9 mouse cellular contexts compared by ENCODE assay signal in the genomic region with DNA sequence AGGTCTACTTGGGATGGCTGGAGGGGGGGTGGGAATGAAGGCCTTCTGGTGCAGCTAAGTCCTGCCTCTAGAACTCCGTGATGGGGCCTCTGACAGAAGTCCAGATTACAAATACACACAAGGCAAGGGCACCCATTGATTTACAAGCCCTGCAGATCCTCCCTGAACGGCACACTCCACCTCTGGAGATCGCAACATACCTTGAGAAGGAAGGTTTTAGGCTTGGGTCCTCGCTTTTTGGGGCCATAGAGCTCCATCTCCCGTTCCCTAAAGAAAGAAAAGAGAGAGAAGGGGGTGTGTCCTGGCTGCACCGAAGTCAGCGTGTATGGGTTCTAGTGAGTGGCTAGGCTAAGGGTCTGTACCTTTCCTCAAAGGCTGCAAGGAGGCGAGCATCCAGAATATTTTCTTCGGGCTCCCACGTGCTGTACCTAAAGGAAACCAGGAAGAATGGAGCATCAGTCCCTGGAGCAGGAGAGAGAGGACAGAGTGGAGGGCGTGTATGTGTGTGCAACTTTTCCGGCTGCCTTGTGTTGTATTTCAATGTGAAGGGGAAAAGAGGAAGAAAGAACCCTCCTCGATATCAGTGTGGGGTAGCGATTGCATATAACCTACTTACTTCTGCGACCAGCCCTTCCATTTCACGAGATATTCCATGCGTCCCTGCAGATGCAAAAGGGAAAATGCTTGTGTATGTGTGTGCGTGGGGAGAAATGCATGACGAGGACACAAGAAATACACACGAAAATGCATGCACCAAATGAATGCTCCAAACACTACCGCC. TPM values are rescaled to one million over a fixed set of nuclear protein-coding genes. Genes with fewer than 3 reads are reported as not detected.
DNase-seq lines count a peak whose midpoint lies in the region; ATAC-seq and TF ChIP-seq lines count a peak whose summit lies in the region.
"Had no signal": no experiment of that assay in that cellular context is flagged by ENCODE, and none has a peak within 500 bp of the region (broad histone marks: within the 10 kb centered on the region; RNA-seq: fewer than 3 reads in every experiment).

No protein-coding gene starts in this region.

- peaks cover 9% of the 10 kb centered on the region for H3K27me3 ChIP-seq in kidney, adult 2 months (replicated peaks; ENCODE audit: control insufficient read depth, insufficient read depth, low read length)
- peaks cover 74% of the 10 kb centered on the region for H3K27me3 ChIP-seq in hindbrain, embryonic 11.5 days (ENCODE audit: control insufficient read depth, insufficient read depth, low read length)
- H3K27me3 ChIP-seq in midbrain, embryonic 11.5 days (ENCODE audit: control insufficient read depth, insufficient read depth, low read length): peaks cover 75% of the 10 kb centered on the region

- H3K4me3 ChIP-seq in kidney, adult 2 months (ENCODE audit: insufficient read depth, low read depth, low read length): peak overlapping the region; percentile 79
- peak overlapping the region; percentile 73 for H3K4me3 ChIP-seq in hindbrain, embryonic 11.5 days (ENCODE audit: low read depth, low read length)
- H3K4me3 ChIP-seq in midbrain, embryonic 11.5 days (ENCODE audit: low read depth, low read length): peak overlapping the region; percentile 59

- no peak overlapping the region for H3K27ac ChIP-seq in kidney, adult 2 months (ENCODE audit: insufficient read depth, low read depth, low read length)
- H3K27ac ChIP-seq in hindbrain, embryonic 11.5 days (ENCODE audit: low read depth, low read length): peak overlapping the region; percentile 84
- H3K27ac ChIP-seq in midbrain, embryonic 11.5 days (ENCODE audit: low read depth, low read length): peak overlapping the region; percentile 76; the same call in 1 of the 2 replicates

- intact Hi-C loops in gastrocnemius, postnatal 36 days (cut with DNase I): loop anchor here (5.0 kb wide), 2 partner anchors 47 to 87 kb away; a partner anchor contains a TSS

- peak overlapping the region; percentile 97 for H3K4me2 ChIP-seq in hindbrain, embryonic 11.5 days (replicated peaks; ENCODE audit: low read depth, low read length)
- peak overlapping the region; percentile 81 for H3K4me2 ChIP-seq in midbrain, embryonic 11.5 days

- no peak for ATAC-seq in hindbrain, embryonic 11.5 days (ENCODE audit: low FRiP score)
- no peak for ATAC-seq in midbrain, embryonic 11.5 days (ENCODE audit: low FRiP score)
- ATAC-seq in erythroid progenitor cell, adult 5-6 weeks (replicated peaks; ENCODE audit: low FRiP score, poor library complexity, severe bottlenecking): no peak

- H3K9me3 ChIP-seq in hindbrain, embryonic 11.5 days (ENCODE audit: control insufficient read depth, low read length): no peaks in the 10 kb centered on the region
- no peaks in the 10 kb centered on the region for H3K9me3 ChIP-seq in midbrain, embryonic 11.5 days (ENCODE audit: control insufficient read depth, low read length)

- H3K36me3 ChIP-seq in kidney, adult 2 months (ENCODE audit: control insufficient read depth, insufficient read depth, low read length): no peaks in the 10 kb centered on the region
- no peaks in the 10 kb centered on the region for H3K36me3 ChIP-seq in hindbrain, embryonic 11.5 days (ENCODE audit: control insufficient read depth, insufficient read depth, low read length)
- H3K36me3 ChIP-seq in midbrain, embryonic 11.5 days (ENCODE audit: control insufficient read depth, insufficient read depth, low read length): 0 out of 2 replicates have a peak, but pooled peaks cover 3% of the 10 kb centered on the region

- H3K4me1 ChIP-seq in kidney, adult 2 months (ENCODE audit: control insufficient read depth, insufficient read depth, low read length): peaks cover 18% of the 10 kb centered on the region; the same call in 1 of the 2 replicates
- peaks cover 26% of the 10 kb centered on the region for H3K4me1 ChIP-seq in hindbrain, embryonic 11.5 days (replicated peaks; ENCODE audit: control insufficient read depth, insufficient read depth, low read length)
- peaks cover 68% of the 10 kb centered on the region for H3K4me1 ChIP-seq in midbrain, embryonic 11.5 days (ENCODE audit: control insufficient read depth, insufficient read depth, low read length)

- TF ChIP-seq POLR2A in kidney, adult 2 months (IDR thresholded peaks at IDR 0.05; ENCODE audit: low read depth, low read length): no peak

- no peak for TF ChIP-seq CTCF in kidney, adult 2 months (conservative IDR thresholded peaks at IDR 0.05; ENCODE audit: insufficient read depth, insufficient read length, low read depth, low read length)

- DNase-seq in kidney, adult 2 months: no peak
- DNase-seq in kidney, adult 11 months: no peak
- peak; percentile 6 for DNase-seq in R1 (ENCODE audit: low read depth, low spot score)
- DNase-seq in hindbrain, embryonic 11.5 days (ENCODE audit: low spot score): peak; percentile 30
- peak; percentile 92 for DNase-seq in midbrain, embryonic 11.5 days (ENCODE audit: low spot score, missing footprints)
- no peak for DNase-seq in right cerebral cortex, postnatal 14 days
- no peak for DNase-seq in gastrocnemius, postnatal 36 days

- 39% methylated on average over 21 of the region's 21 CpGs for WGBS in kidney, adult 2 months
- WGBS in hindbrain, embryonic 11.5 days: 4% methylated on average over 21 of the region's 21 CpGs
- 4% methylated on average over 21 of the region's 21 CpGs for WGBS in midbrain, embryonic 11.5 days

- H3K9ac ChIP-seq in hindbrain, embryonic 11.5 days (ENCODE audit: low read depth, low read length): peak overlapping the region; percentile 84
- H3K9ac ChIP-seq in midbrain, embryonic 11.5 days (ENCODE audit: low read length): peak overlapping the region; percentile 86

RNA-seq across cellular contexts. Expression of a gene that starts 0.8 kb away (rescaled TPM):
- 2.1 and 2.7 TPM in 2 replicates for polyA plus RNA-seq in kidney, adult 2 months (2012; rRNA removed)
- polyA plus RNA-seq in hindbrain, embryonic 11.5 days (2014; fragmentation: Nextera tagmentation; extraction: Ambion mirVana): 9.1 and 9.3 TPM in 2 replicates
- 11.3 and 11.9 TPM in 2 replicates for polyA plus RNA-seq in midbrain, embryonic 11.5 days (2014; fragmentation: Nextera tagmentation; extraction: Ambion mirVana)
- 1.3 TPM in 1 of 2 replicates, not detected in the other for total RNA-seq in erythroid progenitor cell, adult 5-6 weeks (2015; ENCODE audit: low replicate concordance)
- 1.0 and 3.3 TPM in 2 replicates for total RNA-seq in erythroid progenitor cell, adult 5-6 weeks (2017; ENCODE audit: low replicate concordance)
- 1 to 10 TPM; 1.5 to 1.9 TPM for total RNA-seq in gastrocnemius, postnatal 36 days (2021)

RNA-seq across cellular contexts. Expression of a gene that starts 17.2 kb away (rescaled TPM):
- 3.5 and 3.9 TPM in 2 replicates for polyA plus RNA-seq in kidney, adult 2 months (2012; rRNA removed)
- polyA plus RNA-seq in hindbrain, embryonic 11.5 days (2014; fragmentation: Nextera tagmentation; extraction: Ambion mirVana): 44.4 and 54.5 TPM in 2 replicates
- polyA plus RNA-seq in midbrain, embryonic 11.5 days (2014; fragmentation: Nextera tagmentation; extraction: Ambion mirVana): 66.7 and 70.5 TPM in 2 replicates
- not detected in 2 replicates for total RNA-seq in erythroid progenitor cell, adult 5-6 weeks (2015; ENCODE audit: low replicate concordance)
- 0.51 TPM in 1 of 2 replicates, not detected in the other for total RNA-seq in erythroid progenitor cell, adult 5-6 weeks (2017; ENCODE audit: low replicate concordance)
- 1 to 10 TPM in 1 of 2 experiments, under 1 TPM in 1; 0.79 to 1.1 TPM for total RNA-seq in gastrocnemius, postnatal 36 days (2021)

RNA-seq across cellular contexts. Expression of a gene that starts 46.1 kb away (rescaled TPM):
- polyA plus RNA-seq in kidney, adult 2 months (2012; rRNA removed): 9.3 and 10.6 TPM in 2 replicates
- 5.4 and 7.1 TPM in 2 replicates for polyA plus RNA-seq in hindbrain, embryonic 11.5 days (2014; fragmentation: Nextera tagmentation; extraction: Ambion mirVana)
- 6.3 and 7.0 TPM in 2 replicates for polyA plus RNA-seq in midbrain, embryonic 11.5 days (2014; fragmentation: Nextera tagmentation; extraction: Ambion mirVana)
- total RNA-seq in erythroid progenitor cell, adult 5-6 weeks (2015; ENCODE audit: low replicate concordance): 5.4 and 13.4 TPM in 2 replicates
- 2.7 and 4.4 TPM in 2 replicates for total RNA-seq in erythroid progenitor cell, adult 5-6 weeks (2017; ENCODE audit: low replicate concordance)
- total RNA-seq in gastrocnemius, postnatal 36 days (2021): 1 to 10 TPM; 1.6 to 3.0 TPM

RNA-seq across cellular contexts. Expression of a gene that starts 51.9 kb away (rescaled TPM):
- not detected in 2 replicates for polyA plus RNA-seq in kidney, adult 2 months (2012; rRNA removed)
- polyA plus RNA-seq in hindbrain, embryonic 11.5 days (2014; fragmentation: Nextera tagmentation; extraction: Ambion mirVana): not detected in 2 replicates
- polyA plus RNA-seq in midbrain, embryonic 11.5 days (2014; fragmentation: Nextera tagmentation; extraction: Ambion mirVana): not detected in 2 replicates
- total RNA-seq in erythroid progenitor cell, adult 5-6 weeks (2015; ENCODE audit: low replicate concordance): not detected in 2 replicates
- total RNA-seq in erythroid progenitor cell, adult 5-6 weeks (2017; ENCODE audit: low replicate concordance): not detected in 2 replicates
- total RNA-seq in gastrocnemius, postnatal 36 days (2021): not detected
- total RNA-seq: adrenal gland, postnatal 36 days had no signal

Comparison
In these comparisons a context has a peak if more than half of its experiments do, and no peak if none do; other contexts are left out.
1. DNase-seq: peak in R1 (single experiment), hindbrain, embryonic 11.5 days (single experiment) and midbrain, embryonic 11.5 days (single experiment); none in kidney, adult 2 months (single experiment), kidney, adult 11 months (single experiment), right cerebral cortex, postnatal 14 days (single experiment) and gastrocnemius, postnatal 36 days (0 of 2).
2. Peak in every context shown above with its lines, with median percentiles within 50 percentile points of each other: H3K4me3 ChIP-seq.